Mouse (Mus musculus) midbrain, embryonic 14.5 days (tissue): ENCODE measurements at regions not wholly inside any gene's neighbourhood (a gene's known extent, or its start where the extent isn't known, plus 50 kb on each side); places are given as distances from the start of the nearest gene placed in this dataset.

ENCODE experiments used
- ATAC-seq: fragments of 200-750 bp; cut with Nextera tagmentation; 2 replicates; pipeline ENCODE4 v1.8.0; 2017; ENCODE audit warnings: moderate number of reproducible peaks, moderate library complexity; ENCODE audit not compliant: low FRiP score, low TSS enrichment
- DNase-seq: peaks from one replicate; pipeline ENCODE4 v3.0.0-alpha.2; 2015
- H3K27ac ChIP-seq: fragments of 300-500 bp; sonication (generic); replicated peaks from 2 replicates; pipeline ENCODE4 v1.5.1; 2014; ENCODE audit warnings: mild to moderate bottlenecking, low read depth, low read length, moderate library complexity
- H3K27me3 ChIP-seq: fragments of 300-500 bp; sonication (generic); 2 replicates; pipeline ENCODE4 v1.6.1; 2014; ENCODE audit warnings: low read length, control low read depth, mixed read lengths; ENCODE audit not compliant: control insufficient read depth, insufficient read depth
- H3K36me3 ChIP-seq: fragments of 300-500 bp; sonication (generic); 2 replicates; pipeline ENCODE4 v1.6.1; 2014; ENCODE audit warnings: low read length, control low read depth; ENCODE audit not compliant: control insufficient read depth, insufficient read depth
- H3K4me1 ChIP-seq: fragments of 300-500 bp; sonication (generic); 2 replicates; pipeline ENCODE4 v1.6.1; 2014; ENCODE audit warnings: mild to moderate bottlenecking, antibody characterized with exemption, low read length, control low read depth; ENCODE audit not compliant: control insufficient read depth, insufficient read depth
- H3K4me2 ChIP-seq: fragments of 300-500 bp; sonication (generic); 2 replicates; pipeline ENCODE4 v1.6.1; 2014; ENCODE audit warnings: mild to moderate bottlenecking, low read length, moderate library complexity
- H3K4me3 ChIP-seq: fragments of 300-500 bp; sonication (generic); replicated peaks from 2 replicates; pipeline ENCODE4 v1.5.1; 2014; ENCODE audit warnings: low read depth, low read length
- H3K9ac ChIP-seq: fragments of 300-500 bp; sonication (generic); replicated peaks from 2 replicates; pipeline ENCODE4 v1.6.1; 2014; ENCODE audit warnings: mild to moderate bottlenecking, low read length, moderate library complexity
- H3K9me3 ChIP-seq: fragments of 300-500 bp; sonication (generic); 2 replicates; pipeline ENCODE4 v1.6.1; 2016; ENCODE audit warnings: low read length, control low read depth, mixed read lengths; ENCODE audit not compliant: control insufficient read depth
- WGBS: fragments of 180-500 bp; shearing (Covaris S2); extraction: QIAGEN DNeasy Blood & Tissue Kit; methylation state at CpG from one replicate; pipeline ENCODE4 v1.1.7; 2014; 5-methylcytosine and 5-hydroxymethylcytosine counted together

DNA sequence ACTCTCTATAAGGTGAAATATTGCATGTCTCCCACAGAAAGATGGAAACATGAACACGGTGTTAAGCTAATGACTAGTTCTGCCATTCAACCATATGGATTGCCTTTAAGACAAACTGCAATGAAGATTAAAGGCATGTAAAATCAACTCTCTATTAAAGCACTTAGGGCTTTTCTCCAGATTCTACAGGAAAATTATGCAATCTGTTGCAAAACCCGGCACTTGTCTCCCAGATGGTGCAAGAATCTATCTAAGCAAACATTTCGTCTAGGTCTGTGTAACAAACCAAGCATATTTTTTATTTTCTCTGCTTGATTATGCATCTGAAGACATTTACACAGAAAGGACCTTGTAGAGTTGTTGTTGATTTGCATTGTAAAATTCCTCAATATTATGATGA, 1682.9 kb downstream of the Cdh8 start:
- no peak for ATAC-seq
- H3K4me1 ChIP-seq, result no peaks in the 10 kb centered on the region
- no peak overlapping the region for H3K4me3 ChIP-seq
- H3K36me3 ChIP-seq, result no peaks in the 10 kb centered on the region
- H3K4me2 ChIP-seq, result no peak overlapping the region
- 85% methylated on average over 3 of the region's 3 CpGs for WGBS
- H3K27ac ChIP-seq, result no peak overlapping the region
- no peak overlapping the region for H3K9ac ChIP-seq
- no peak for DNase-seq
- no peaks in the 10 kb centered on the region for H3K9me3 ChIP-seq
- H3K27me3 ChIP-seq, result no peaks in the 10 kb centered on the region

DNA sequence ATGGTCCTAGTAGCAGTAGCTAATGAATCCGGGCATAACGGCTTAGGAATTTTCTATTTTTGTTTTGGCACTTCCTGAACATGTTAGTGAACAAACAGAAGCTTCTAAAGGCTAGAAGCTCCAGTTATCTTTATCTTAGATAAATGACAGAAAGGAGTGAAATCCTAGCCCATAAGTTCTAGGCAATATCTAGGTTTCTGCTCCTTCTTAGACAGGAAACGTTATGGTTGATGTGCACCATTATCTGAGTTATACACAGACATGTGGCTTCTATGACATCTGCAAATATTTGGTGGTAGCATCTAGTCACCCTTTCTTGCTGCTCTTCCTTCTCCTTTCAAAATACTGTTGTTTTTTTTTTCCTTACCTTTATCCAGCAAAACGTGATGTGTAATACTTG, 1693.6 kb downstream of the Cdh8 start:
- H3K4me3 ChIP-seq, result no peak overlapping the region
- H3K27ac ChIP-seq, result no peak overlapping the region
- H3K9me3 ChIP-seq, result no peaks in the 10 kb centered on the region
- ATAC-seq (no peak), DNase-seq (no peak)
- H3K9ac ChIP-seq, result no peak overlapping the region
- H3K4me1 ChIP-seq, result no peaks in the 10 kb centered on the region
- WGBS, result 96% methylated on average over 4 of the region's 4 CpGs
- H3K4me2 ChIP-seq, result no peak overlapping the region
- H3K27me3 ChIP-seq, result no peaks in the 10 kb centered on the region
- H3K36me3 ChIP-seq, result no peaks in the 10 kb centered on the region

- H3K4me1 ChIP-seq, result no peaks in the 10 kb centered on the region
- no peak overlapping the region for H3K9ac ChIP-seq
- H3K27ac ChIP-seq, result no peak overlapping the region
- no peaks in the 10 kb centered on the region for H3K9me3 ChIP-seq
- DNase-seq (peak; percentile 10), ATAC-seq (no peak)
- no peak overlapping the region for H3K4me2 ChIP-seq
- H3K36me3 ChIP-seq, result no peaks in the 10 kb centered on the region
- WGBS, result 90% methylated on average over 1 of the region's 1 CpGs
- H3K27me3 ChIP-seq, result no peaks in the 10 kb centered on the region
- H3K4me3 ChIP-seq, result no peak overlapping the region
Observed at GRCm38 (mm10) chr8:97701706-97702105, 1714.6 kb downstream of the Cdh8 start.

DNA sequence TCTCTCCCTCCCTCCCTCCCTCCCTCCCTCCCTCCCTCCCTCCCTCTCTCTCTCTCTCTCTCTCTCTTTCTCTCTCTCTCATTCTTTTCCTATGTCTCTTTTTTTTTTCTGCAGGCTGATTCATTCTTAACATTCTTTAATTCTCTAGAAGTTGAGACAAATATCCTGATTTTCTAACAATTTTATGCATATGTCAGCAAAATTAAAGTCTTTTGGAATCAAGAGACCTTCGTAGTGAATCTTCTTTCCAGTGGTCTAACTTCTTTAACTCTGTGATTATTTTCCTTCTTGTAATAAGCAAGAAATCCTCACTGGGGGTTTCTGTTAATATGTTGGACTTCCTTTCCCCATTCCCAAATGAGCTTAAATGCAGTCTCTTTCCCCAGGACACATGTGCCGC, 1751.9 kb downstream of the Cdh8 start:
- Histone ChIP-seq H3K36me3 (no peaks in the 10 kb centered on the region), H3K9ac (no peak overlapping the region), H3K4me3 (no peak overlapping the region), H3K9me3 (no peaks in the 10 kb centered on the region), H3K4me1 (no peaks in the 10 kb centered on the region), H3K27me3 (no peaks in the 10 kb centered on the region), H3K27ac (no peak overlapping the region), H3K4me2 (no peak overlapping the region)
- DNase-seq, result no peak
- 90% methylated on average over 2 of the region's 2 CpGs for WGBS
- no peak for ATAC-seq

DNA sequence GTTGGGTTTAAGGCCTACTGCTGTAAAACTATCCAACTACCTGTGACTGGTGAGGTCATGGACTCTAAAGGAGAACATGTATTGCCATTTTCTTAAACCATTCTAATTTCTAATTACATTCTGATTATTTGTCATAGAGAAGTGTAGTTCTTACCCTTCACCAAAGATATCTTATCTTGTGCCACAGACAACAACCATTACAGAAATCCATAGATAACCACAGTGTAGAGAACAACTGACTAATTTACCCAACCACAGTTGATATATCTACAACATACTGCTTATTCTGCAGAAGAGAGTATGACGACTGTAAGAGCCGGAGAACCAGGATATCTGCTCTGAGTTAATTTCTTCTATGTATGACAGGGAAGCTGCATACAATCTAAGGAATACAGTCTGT, 1754.1 kb downstream of the Cdh8 start:
- Histone ChIP-seq H3K4me1 (no peaks in the 10 kb centered on the region), H3K9me3 (no peaks in the 10 kb centered on the region), H3K4me2 (no peak overlapping the region), H3K9ac (no peak overlapping the region), H3K27me3 (no peaks in the 10 kb centered on the region), H3K36me3 (no peaks in the 10 kb centered on the region), H3K4me3 (no peak overlapping the region), H3K27ac (no peak overlapping the region)
- no peak for DNase-seq
- 93% methylated on average over 2 of the region's 2 CpGs for WGBS
- ATAC-seq, result no peak

DNA sequence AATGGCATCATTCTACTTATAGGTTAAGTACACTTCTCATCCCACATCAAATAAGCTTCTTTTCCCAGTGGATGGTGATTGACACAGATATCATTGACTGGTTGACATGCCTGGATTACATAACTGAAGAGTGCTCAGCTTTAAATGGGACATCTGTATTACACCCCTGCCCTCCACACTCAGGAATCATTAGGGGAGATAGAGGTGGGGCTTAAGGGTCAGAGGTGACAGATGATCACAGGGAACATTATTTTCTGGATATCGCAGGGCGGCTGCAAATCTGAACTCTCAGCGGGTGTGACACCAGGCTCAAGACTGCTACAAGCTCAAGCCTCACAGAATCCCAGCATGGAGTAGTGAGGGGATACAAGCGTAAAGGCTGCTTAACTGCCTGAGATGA, 1763.5 kb upstream of the Got2 start:
- H3K9ac ChIP-seq, result no peak overlapping the region
- no peak for ATAC-seq
- no peaks in the 10 kb centered on the region for H3K27me3 ChIP-seq
- H3K4me2 ChIP-seq, result no peak overlapping the region
- 55% methylated on average over 4 of the region's 4 CpGs for WGBS
- H3K27ac ChIP-seq, result no peak overlapping the region
- no peak for DNase-seq
- H3K36me3 ChIP-seq, result no peaks in the 10 kb centered on the region
- no peaks in the 10 kb centered on the region for H3K9me3 ChIP-seq
- H3K4me3 ChIP-seq, result no peak overlapping the region
- no peaks in the 10 kb centered on the region for H3K4me1 ChIP-seq

GRCm38 (mm10) chr8:97632980-97633379, 1744.6 kb upstream of the Got2 start:
- H3K27ac ChIP-seq, result no peak overlapping the region
- DNase-seq, result no peak
- no peaks in the 10 kb centered on the region for H3K36me3 ChIP-seq
- H3K9ac ChIP-seq, result no peak overlapping the region
- no peak overlapping the region for H3K4me3 ChIP-seq
- H3K9me3 ChIP-seq, result no peaks in the 10 kb centered on the region
- WGBS, result 43% methylated on average over 1 of the region's 1 CpGs
- no peaks in the 10 kb centered on the region for H3K27me3 ChIP-seq
- ATAC-seq, result peak; percentile 43; the same call in 1 of the 2 replicates
- H3K4me1 ChIP-seq, result no peaks in the 10 kb centered on the region
- H3K4me2 ChIP-seq, result no peak overlapping the region
